Mouse (Mus musculus): ENCODE measurements around the gene Rnf11.

Rnf11 gene

DNA sequence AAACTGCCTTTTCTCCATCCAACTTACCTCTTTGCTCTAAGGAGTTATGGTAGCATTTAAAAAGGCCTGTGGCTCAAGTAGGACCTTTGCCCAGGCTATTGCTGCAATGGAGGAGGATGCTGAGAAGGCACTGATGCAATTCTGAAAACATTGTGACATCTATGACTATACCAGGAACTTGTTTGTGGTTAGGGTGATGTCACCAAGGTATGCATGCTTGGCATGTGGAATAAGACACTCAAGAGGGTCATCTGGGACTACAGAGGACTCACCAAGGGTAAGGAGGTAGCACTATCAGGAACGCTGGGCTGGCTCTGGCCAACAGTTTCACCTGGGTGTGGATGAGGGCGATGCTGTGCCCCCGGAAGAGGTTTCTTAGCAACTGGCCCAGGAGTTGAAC is at the start of gene Rnf11:
Gene Rnf11 (minus strand): TSS at position 108 of the 400 bp plus-strand sequence.
- no peak for DNase-seq

DNA sequence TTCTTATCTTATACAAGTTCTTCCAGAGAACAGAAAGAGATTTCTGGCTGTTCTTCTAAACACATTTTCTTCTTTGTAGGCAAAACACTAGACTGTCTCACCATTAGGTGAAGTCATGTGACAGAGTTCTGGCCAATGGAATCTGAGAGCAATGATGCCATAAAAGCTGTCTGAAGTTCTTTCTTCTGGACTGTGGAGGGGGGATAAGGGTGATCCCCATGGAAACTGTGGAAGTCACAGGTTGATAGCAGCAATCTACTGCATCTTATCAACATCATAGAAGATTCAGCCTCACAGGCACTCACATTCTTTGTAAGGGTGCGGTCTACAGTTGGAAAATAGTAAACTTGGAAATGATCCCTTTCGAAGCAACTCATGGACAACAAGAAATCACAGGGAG is 46.6 kb upstream of the Rnf11 start, which contains the start of gene 4930522H14Rik:
Gene 4930522H14Rik (minus strand): TSS at position 187 of the 400 bp plus-strand sequence.
- no peak for DNase-seq

DNA sequence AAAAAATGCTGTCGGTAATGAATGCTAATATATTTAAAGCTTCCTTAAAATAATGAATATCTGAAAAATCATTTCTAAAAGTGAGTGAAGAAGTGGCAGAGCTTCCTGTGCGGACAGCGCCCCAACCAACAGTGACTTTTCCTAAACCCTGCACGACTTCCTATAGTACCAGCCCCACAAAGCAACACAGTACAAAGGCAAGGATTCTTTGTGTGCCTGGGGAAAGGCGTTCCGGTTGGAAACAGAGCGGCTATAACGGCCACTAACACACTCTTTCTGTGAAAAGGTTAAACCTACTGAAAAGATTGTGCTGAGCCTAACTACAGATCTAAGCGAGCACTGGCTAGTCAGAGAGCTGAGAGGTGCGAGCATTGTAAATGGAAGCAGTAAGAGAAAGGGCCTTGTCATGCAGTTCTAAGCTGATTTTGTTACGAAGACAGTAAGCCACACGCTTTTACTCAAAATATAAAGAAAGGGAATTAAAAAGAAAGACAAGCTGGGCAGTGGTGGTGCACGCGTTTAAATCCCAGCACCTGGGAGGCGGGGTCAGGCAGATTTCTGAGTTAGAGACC is 45.8 kb upstream of the Rnf11 start:
- no peak for DNase-seq

GRCm38 (mm10) chr4:109504885-109505284 is 20.4 kb upstream of the Rnf11 start:
- DNase-seq, result peak; percentile 51

GRCm38 (mm10) chr4:109498476-109498875 is 13.9 kb upstream of the Rnf11 start:
- DNase-seq, result no peak

- DNase-seq, result peak; percentile 40
Observed at GRCm38 (mm10) chr4:109493581-109493980, 9.1 kb upstream of the Rnf11 start.

DNA sequence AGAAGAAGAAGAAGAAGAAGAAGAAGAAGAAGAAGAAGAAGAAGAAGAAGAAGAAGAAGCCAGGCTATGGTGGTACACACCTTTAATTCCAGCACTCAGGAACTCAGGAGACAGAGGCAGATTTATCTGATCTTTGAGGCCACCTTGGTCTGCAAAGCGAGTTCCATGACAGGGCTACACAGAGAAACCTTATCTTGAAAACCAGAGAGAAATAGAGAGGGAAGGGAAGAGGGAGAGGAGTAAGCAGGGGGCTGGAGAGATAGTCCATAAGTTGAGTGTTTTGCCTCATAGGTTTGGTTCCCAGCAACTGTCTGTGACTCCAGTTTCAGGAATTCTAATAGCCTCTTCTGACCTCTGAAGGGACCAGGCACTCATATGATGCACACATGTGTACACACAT is 4.3 kb upstream of the Rnf11 start:
- DNase-seq, result no peak

DNA sequence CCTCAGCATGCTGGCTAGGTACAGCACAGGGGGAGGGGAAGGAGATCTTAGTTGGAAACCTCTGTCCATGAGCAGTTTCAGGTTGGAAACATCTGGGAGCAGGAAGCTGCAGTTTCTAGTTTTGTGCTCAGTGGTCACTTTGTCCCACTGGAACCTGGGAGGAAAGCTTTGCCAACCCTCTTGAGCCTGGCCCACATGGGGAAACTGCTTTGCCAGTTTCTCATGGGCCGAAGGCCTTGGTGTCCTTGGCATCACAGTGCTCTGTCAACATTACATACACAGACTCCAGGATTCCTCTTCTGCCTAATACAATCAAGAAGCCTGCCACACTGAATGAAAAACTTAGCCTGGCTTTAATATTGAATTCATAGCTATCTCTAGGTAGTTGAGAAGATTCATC is 1.8 kb downstream of the Rnf11 start:
- DNase-seq, result no peak

DNA sequence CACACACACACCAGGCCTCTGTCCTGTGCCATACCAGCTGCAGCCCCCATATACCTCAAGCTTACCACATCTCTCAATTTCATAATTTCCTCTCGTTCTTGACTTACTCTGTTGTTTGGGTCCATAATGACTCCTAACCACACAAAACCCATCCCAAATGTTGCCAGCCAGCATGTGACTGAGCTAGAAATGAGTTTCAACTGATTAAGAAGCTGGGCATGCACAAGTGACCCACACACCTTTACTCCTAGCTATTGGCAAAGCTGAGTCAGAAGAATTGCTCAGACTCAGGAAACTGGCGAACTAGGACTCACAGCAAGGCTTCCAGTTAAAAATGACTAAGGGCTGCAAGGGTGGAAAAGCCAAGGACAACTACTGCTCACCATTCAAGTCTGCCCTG is 3.1 kb downstream of the Rnf11 start:
- DNase-seq, result no peak

GRCm38 (mm10) chr4:109477454-109477853 is 7.1 kb downstream of the Rnf11 start:
- DNase-seq, result peak; percentile 52

DNA sequence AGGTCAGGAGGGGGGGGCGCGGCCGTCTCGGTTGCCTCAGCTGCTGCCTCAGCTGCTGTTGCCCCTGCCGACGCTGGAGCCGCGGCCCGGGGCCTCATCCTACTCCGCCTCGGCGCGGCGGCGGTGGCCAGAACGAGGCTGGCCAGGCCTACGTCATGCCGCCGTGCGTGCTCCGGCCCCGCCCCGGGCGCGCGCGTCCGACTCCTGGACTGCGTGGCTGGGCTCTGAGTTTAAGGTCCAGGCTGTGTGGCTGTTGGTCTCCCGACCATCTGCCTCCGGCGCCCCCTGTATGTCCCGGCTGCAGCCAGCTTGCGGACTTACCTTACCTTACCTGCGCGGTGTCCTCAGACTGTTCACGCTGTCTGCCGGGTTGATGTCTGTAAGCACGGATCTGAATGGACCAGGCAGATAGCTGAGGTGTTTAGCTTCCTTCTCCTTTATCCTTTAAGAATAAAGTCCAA is 7.9 kb downstream of the Rnf11 start:
- DNase-seq, result peak; percentile 93

DNA sequence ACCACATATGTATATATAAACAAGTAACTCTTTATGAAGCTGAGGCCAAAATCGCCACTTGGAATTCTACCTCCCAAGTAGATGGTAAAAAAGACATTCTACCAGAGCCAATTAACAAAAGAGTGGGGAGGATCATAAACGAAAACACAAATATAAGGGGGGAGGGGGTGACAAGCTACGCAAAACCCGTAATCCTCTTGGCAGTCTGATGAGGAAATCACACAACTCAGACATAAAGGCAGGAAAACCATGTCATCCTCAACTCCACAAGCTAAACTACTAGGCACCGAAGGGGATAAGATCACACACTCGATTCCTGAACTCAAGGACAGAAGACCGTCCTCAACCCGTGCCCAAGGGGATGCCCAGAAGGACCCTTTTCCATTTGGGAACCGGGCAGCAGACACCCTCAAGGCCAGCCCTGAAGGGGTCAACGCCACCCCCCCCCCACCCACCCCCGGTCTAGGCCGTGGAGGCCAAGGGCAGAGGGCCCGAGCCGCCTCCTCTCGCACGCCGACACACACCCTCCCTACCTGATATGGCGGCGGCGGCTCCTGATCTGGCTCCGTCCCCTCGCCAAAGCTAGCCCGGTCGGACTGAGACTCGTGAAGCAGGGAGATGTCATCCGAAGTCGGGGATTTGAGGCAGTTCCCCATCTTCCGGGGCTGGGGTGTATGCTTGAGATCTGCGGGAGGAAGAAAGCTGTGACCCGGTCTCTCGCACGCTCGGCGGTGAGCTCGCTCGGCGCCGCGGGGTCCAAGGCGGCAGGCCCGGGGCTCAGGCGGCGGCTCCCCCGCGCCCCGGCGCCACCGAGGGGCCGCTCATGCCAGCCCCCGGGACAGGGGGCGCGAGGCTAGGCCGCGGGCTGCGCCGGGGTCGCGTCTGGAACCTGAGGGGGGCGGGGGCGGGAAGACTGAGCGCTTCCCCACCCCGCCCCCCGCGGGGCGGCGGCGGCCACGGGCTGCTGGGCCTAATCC is 8.7 kb downstream of the Rnf11 start:
- DNase-seq, result peak; percentile 46

DNA sequence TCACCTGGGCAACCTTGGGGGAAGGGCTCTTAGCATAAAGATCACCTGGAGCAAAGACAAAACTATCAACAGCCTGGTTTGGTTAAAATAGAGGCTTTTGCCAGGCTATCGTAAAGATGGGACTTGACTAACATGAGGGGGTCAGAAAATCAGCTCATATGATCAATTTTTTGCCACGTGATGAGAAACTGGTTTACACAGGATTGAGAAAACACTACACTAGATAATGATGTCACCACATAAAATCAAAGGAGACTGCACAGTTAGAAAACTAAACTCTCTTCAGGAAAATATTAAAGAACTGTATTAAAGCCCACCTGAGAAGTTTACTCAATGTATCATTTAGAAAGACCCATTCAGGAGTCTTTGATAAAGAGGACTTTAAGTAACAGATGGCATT is 9.4 kb downstream of the Rnf11 start:
- DNase-seq, result no peak

GRCm38 (mm10) chr4:109472566-109472965 is 12.0 kb downstream of the Rnf11 start:
- peak; percentile 6 for DNase-seq

DNA sequence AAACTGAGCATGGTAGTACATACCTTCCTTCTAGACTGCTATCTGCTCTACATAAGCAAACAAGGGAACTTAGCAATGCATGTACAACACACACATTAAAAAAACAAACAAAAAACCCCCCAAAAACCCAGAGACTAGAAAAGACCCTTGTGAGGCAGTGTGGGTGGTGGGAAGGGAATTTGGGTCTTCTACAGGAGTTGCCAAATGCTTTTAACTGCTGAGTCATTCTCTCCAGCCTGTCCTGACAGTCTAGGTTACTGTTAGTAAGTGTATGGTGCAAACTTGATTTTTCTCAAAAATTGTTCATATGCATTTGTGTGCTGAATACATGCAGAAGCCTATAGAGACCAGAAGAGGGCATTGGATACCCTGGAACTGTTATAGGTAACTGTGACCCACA is 12.9 kb downstream of the Rnf11 start:
- no peak for DNase-seq

- DNase-seq, result no peak
Observed at GRCm38 (mm10) chr4:109467687-109468086, 16.8 kb downstream of the Rnf11 start.

DNA sequence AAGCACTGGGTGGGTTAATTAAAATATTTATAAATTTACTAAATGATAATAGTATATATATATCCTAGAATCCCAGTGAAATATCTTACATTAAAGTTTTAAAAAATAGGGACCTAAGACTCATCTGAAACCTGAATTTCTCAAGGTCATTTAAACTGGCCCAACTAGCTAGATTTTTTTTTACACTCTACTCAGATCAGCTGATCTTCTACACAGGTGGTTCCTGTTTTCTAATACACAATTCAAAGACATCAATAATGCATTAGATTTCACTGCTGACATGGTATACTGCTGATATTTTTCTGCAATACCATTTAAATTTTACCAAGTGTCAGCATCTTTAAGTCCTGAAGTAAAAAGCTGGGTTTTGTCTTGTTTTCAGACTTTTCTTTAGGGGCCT is 20.6 kb downstream of the Rnf11 start:
- no peak for DNase-seq

- DNase-seq, result peak; percentile 21
Observed at GRCm38 (mm10) chr4:109460421-109461179, 23.9 kb downstream of the Rnf11 start.

DNA sequence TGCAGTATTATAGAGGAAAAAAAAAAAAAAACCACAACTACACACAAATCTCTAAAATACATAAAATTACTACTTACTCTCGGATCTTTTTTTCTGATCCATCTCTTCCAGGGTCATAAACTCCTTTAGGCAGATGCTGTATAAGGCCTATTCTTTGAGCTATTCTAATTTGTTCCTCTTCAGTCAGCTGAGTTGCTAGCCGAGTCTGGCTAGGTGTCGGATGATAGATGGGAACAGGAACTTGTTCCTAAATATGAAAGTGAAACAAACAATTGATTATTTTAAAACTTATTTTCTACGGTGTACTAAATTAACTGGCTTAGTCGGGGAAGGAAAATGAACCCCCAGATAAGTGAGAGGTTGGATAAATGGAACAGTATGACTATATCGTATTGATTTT is 27.7 kb downstream of the Rnf11 start:
- no peak for DNase-seq

DNA sequence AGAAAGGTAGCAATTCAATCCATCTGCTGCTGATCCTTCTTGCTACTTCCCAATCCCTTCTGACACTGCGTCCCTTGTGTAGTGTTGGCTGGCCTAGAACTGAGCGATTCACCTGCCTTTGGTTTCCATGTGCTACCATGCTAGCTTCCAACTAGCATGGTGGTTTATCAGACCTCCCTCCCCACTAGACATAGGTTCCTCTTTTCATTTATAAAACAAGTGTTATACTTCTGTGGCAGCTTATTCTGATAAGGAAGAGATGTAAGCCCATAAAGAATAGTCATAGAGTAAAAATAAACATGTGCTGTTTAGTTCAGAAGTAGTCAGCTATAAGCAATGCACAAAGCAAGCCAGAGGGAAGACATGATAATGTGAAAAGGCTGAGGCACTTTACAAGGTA is 36.0 kb downstream of the Rnf11 start:
- no peak for DNase-seq

GRCm38 (mm10) chr4:109445956-109446355 is 38.6 kb downstream of the Rnf11 start:
- DNase-seq, result no peak

GRCm38 (mm10) chr4:109445397-109445796 is 39.1 kb downstream of the Rnf11 start:
- no peak for DNase-seq

DNA sequence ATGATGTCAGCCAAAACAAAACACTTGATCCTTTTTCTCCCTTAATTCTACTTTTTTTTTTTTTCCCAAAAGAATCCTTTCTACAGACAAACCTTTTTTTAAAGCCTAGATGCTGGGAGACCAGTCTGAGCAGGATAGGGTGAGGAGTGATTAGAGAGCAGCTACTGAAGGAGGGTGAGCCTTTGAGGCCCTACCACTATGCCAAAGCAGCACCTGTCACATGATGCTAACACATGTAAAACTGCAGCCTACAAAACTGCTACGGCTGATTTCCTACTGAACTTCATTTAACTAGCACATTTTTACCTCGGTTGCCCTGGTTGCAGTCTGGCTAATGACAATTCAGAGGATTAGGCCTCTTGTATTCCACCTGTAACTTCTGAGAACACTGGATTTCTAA is 39.6 kb downstream of the Rnf11 start:
- no peak for DNase-seq

Data from kidney, adult 11 months (tissue).